Mouse (Mus musculus): ENCODE results near the gene Fezf1.

DNA sequence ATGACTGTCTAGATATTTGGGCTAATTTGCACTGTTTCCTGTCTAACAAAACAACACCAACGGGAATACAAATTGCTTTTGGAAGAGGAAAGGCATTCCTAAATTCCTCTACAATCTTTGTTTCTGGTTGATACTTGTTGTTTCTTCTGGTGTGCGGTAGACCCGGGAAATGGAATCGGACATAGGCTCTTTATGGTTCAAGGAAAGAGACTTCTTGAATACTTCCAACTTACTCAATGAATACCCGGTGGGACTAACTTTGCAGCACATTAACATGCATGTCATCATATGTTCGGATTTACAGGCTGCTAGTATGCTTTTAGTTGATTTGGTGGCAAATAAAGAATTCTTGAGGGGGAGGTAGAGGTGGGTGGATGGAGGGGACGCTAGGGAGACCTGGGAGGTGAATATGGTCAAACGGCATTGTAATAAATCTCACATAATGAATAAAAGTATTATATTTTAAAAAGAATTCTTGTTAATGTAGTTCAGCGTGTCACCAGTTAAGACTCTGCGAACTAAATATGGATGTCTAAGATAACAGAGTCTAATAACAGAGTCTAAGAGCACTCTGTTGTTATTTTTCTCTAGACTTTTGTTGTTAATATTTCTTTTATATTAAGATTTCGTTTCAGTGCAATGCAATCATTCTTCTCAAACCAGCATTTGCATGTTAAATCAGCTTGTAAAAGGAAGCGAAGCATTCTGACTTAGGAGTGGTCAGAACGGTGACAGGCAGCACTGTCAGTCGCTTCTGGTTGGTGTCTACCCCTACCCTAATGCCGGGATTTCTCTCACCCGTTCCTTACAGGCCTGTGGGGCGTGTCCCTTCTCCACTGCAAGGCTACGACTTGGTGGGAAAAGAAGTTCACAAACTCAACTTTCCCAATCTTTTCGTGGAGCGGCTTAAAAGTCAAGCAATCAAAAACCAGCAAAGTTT, 4.3 kb upstream of the Fezf1 start:
- TF ChIP-seq RAD21 (IDR thresholded peaks at IDR 0.05; ENCODE audit: low read depth, low read length) = no peak
- no peak for TF ChIP-seq POLR2A (IDR thresholded peaks at IDR 0.05; ENCODE audit: low read depth, low read length)
- no peak for TF ChIP-seq E2F4 (IDR thresholded peaks at IDR 0.05; ENCODE audit: insufficient replicate concordance, low read depth, low read length)
- no peak for TF ChIP-seq ZC3H11A (IDR thresholded peaks at IDR 0.05; ENCODE audit: low read depth, low read length)
- TF ChIP-seq CTCF (conservative IDR thresholded peaks at IDR 0.05 in 1 of 2, IDR thresholded peaks at IDR 0.05 in 1 of 2; ENCODE audit: low read depth in 2 of 2, low read length in 2 of 2) = no peak
- TF ChIP-seq CHD1 (IDR thresholded peaks at IDR 0.05; ENCODE audit: low read depth, low read length) = no peak
